Mouse (Mus musculus): ENCODE measurements around the gene C9.

DNA sequence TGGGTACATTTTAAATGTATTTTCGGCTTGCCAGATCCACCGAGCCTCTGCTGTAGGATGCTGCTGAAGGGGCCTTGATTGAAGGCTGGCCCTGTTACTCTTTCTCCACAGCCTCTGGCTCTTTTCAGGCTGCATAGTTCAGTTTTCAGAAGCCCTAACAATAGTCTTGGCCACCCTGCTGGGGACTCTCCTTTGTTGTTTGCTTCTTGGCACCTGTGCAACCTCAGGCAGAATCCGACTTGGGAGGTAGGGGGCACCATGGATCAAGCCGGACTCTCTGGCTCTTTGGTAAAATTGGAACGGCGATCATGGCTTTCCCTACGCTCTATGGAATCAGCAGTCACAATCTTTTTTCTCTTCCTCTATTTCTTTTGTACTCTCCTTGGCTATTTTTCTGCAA lies 13.3 kb upstream of the C9 start:
- TF ChIP-seq CTCF (IDR thresholded peaks at IDR 0.05; ENCODE audit: low read depth, low read length) (no peak), POLR2AphosphoS5 (IDR thresholded peaks at IDR 0.05; ENCODE audit: insufficient replicate concordance, low read depth, low read length) (no peak)
